Mouse (Mus musculus) lung, postnatal 0 days (tissue): Measurements from ENCODE around the gene Arsg.

Experiments
- CTCF ChIP-seq: IDR thresholded peaks from 2 replicates; pipeline ENCODE4 v1.5.1; 2016; ENCODE audit warnings: antibody characterized with exemption, mild to moderate bottlenecking
- EP300 ChIP-seq: IDR thresholded peaks from 2 replicates; pipeline ENCODE4 v1.6.1; 2016; ENCODE audit warnings: antibody characterized with exemption, mild to moderate bottlenecking, control low read depth

DNA sequence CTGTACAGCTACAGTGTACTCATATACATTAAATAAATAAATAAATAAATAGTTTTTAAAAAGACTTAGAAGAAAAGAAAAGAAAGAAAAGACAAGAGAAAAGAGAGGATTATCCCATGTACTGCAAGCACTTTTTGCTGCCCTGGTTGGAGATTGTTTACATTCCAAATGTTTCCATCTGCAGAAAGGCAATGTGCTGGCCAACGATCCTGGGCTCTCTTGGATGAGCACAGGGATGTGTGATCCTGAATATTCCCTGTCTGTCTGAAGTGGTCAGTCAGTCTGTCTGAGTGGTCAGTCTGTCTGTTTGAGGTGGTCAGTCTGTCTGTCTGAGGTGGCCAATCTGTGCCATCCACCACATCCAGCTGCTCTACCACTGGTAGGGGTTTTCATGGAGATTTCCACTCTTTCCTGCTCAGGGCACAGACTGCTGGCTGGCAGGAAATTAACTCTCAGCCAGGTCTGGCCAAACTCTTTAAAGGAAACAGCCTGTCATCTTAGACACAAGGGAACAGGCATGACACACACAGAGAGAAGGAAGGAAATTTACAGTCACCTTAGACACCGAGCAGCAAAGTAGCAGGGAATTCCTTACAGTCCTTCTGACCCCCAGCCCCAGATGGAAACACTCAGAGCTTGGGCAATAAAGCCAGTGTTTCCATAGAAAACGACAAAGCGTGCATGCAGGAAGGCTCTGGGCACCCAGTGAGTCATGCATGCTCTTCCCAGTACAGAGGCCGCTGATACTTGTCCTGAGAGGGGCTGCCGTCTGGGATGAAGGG is 120.2 kb downstream of the Arsg start:
- TF ChIP-seq CTCF, result no peak
- no peak; the same call in 1 of the 2 replicates for TF ChIP-seq EP300
